Mouse (Mus musculus) forebrain, embryonic 13.5 days (tissue): ENCODE data around the gene Hist1h2bf. TPM values are rescaled to one million over a fixed set of nuclear protein-coding genes. Genes with fewer than 3 reads are reported as not detected.
"Not testable (repeated sequence)": the region's sequence is repeated elsewhere in the genome, so short reads cannot be mapped to it uniquely, and the experiment has no call there.

ENCODE experiments used
- ATAC-seq: fragments of 200-750 bp; cut with Nextera tagmentation; 2 replicates; pipeline ENCODE4 v1.8.0; 2017
- H3K27ac ChIP-seq: fragments of 300-500 bp; sonication (generic); 2 replicates; pipeline ENCODE4 v1.5.1; 2015; ENCODE audit warnings: inconsistent platforms, mild to moderate bottlenecking, moderate library complexity
- H3K27me3 ChIP-seq: fragments of 300-500 bp; sonication (generic); 2 replicates; pipeline ENCODE4 v1.6.1; 2015; ENCODE audit warnings: mild to moderate bottlenecking, inconsistent platforms
- H3K36me3 ChIP-seq: fragments of 300-500 bp; sonication (generic); 2 replicates; pipeline ENCODE4 v1.6.1; 2015; ENCODE audit warnings: mild to moderate bottlenecking, inconsistent platforms; ENCODE audit not compliant: poor library complexity, severe bottlenecking
- H3K4me1 ChIP-seq: fragments of 300-500 bp; sonication (generic); 2 replicates; pipeline ENCODE4 v1.6.1; 2015; ENCODE audit warnings: inconsistent platforms
- H3K4me2 ChIP-seq: fragments of 300-500 bp; sonication (generic); 2 replicates; pipeline ENCODE4 v1.6.1; 2015; ENCODE audit warnings: inconsistent platforms, mild to moderate bottlenecking, moderate library complexity
- H3K4me3 ChIP-seq: fragments of 300-500 bp; sonication (generic); 2 replicates; pipeline ENCODE4 v1.5.1; 2015; ENCODE audit warnings: mild to moderate bottlenecking, inconsistent platforms
- H3K9ac ChIP-seq: fragments of 300-500 bp; sonication (generic); 2 replicates; pipeline ENCODE4 v1.6.1; 2015; ENCODE audit warnings: mild to moderate bottlenecking, inconsistent platforms
- H3K9me3 ChIP-seq: fragments of 300-500 bp; sonication (generic); replicated peaks from 2 replicates; pipeline ENCODE4 v1.6.1; 2016; ENCODE audit warnings: inconsistent platforms
- WGBS: fragments of 180-500 bp; shearing (Covaris S2); methylation state at CpG from one replicate; pipeline ENCODE4 v1.1.7; 2015; 5-methylcytosine and 5-hydroxymethylcytosine counted together
- polyA plus RNA-seq: library from polyadenylated mRNA; unstranded; fragments of >200 nt; fragmentation: Nextera tagmentation; extraction: Ambion mirVana; gene quantifications from 2 replicates; pipeline ENCODE4 v1.2.1, GENCODE M21; 2015

Gene Hist1h2bf
- polyA plus RNA-seq, 1 experiment from 2014 or later, result 11.2 TPM

GRCm38 (mm10) chr13:23585442-23586098 is 11.6 kb upstream of the Hist1h2bf start:
- not testable (repeated sequence) for H3K9me3 ChIP-seq, H3K27me3 ChIP-seq, H3K36me3 ChIP-seq
- H3K4me3 ChIP-seq, result peak overlapping the region; percentile 50
- peak overlapping the region; percentile 99 for H3K27ac ChIP-seq
- 0% methylated on average over 34 of the region's 36 CpGs for WGBS
- peak overlapping the region; percentile 76 for H3K4me2 ChIP-seq
- peak overlapping the region; percentile 85 for H3K9ac ChIP-seq
- H3K4me1 ChIP-seq, result peaks cover 40% of the 10 kb centered on the region
- ATAC-seq, result peak; percentile 90

GRCm38 (mm10) chr13:23585029-23585441 is 11.0 kb upstream of the Hist1h2bf start:
- ATAC-seq, result 0 out of 2 replicates have a peak, but pooled peaks have one; percentile 11
- H3K4me3 ChIP-seq, result peak overlapping the region; percentile 50
- WGBS, result under 1% methylated on average over 21 of the region's 21 CpGs

GRCm38 (mm10) chr13:23584331-23584730 is 10.3 kb upstream of the Hist1h2bf start:
- Histone ChIP-seq H3K27ac (peak overlapping the region; percentile 99), H3K9me3 (no peaks in the 10 kb centered on the region), H3K36me3 (no peaks in the 10 kb centered on the region), H3K4me2 (peak overlapping the region; percentile 76), H3K4me3 (peak overlapping the region; percentile 50), H3K4me1 (peaks cover 40% of the 10 kb centered on the region), H3K9ac (peak overlapping the region; percentile 85), H3K27me3 (no peaks in the 10 kb centered on the region)
- ATAC-seq, result no peak

More at GRCm38 (mm10) chr13:23585029-23585441, 11.0 kb upstream of the Hist1h2bf start:
- no peaks in the 10 kb centered on the region for H3K36me3 ChIP-seq
- H3K27ac ChIP-seq, result peak overlapping the region; percentile 99
- peak overlapping the region; percentile 76 for H3K4me2 ChIP-seq
- H3K9me3 ChIP-seq, result no peaks in the 10 kb centered on the region
- peak overlapping the region; percentile 85 for H3K9ac ChIP-seq
- no peaks in the 10 kb centered on the region for H3K27me3 ChIP-seq
- peaks cover 40% of the 10 kb centered on the region for H3K4me1 ChIP-seq

DNA sequence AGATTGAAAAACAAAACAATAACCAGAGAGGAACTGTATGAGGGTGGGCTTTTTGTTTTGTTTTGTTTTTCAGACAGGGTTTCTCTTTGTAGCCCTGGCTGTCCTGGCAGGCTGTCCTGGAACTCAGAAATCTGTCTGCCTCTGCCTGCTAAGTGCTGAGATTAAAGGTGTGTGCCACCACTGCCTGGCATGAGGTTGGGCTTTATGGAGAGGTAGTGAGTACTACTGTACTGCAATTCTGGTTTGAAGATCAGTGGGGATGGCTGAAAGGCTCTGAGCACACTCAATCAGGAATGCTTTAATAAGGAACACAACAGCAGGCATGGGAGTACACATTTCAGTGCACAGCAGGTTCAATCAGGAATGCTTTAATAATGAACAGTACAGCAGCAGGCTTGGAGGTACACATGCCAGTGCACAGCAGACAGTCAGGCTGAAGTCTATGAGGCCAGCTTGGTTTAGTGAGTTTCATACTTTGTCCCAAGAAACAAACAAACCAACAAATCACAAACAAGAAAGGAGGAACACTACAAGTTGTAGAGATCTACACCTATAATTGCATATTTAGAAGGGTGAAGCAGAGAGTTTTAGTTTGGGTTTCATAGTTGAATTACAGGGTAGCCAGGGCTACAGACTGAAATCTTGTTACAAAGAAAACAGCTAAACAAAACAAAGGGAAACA is 9.5 kb upstream of the Hist1h2bf start:
- H3K4me3 ChIP-seq, result no peak overlapping the region
- H3K36me3 ChIP-seq, result no peaks in the 10 kb centered on the region
- peak overlapping the region; percentile 31; the same call in 1 of the 2 replicates for H3K9ac ChIP-seq
- H3K27ac ChIP-seq, result peak overlapping the region; percentile 99
- H3K27me3 ChIP-seq, result no peaks in the 10 kb centered on the region
- no peaks in the 10 kb centered on the region for H3K9me3 ChIP-seq
- H3K4me2 ChIP-seq, result peak overlapping the region; percentile 89
- peaks cover 40% of the 10 kb centered on the region for H3K4me1 ChIP-seq
- ATAC-seq, result no peak

- Histone ChIP-seq H3K4me1 (peaks cover 41% of the 10 kb centered on the region), H3K4me2 (peak overlapping the region; percentile 89), H3K27me3 (no peaks in the 10 kb centered on the region), H3K36me3 (no peaks in the 10 kb centered on the region), H3K9me3 (no peaks in the 10 kb centered on the region), H3K9ac (peak overlapping the region; percentile 86), H3K27ac (peak overlapping the region; percentile 99), H3K4me3 (peak overlapping the region; percentile 54)
- ATAC-seq, result no peak
- WGBS, result 4% methylated on average over 6 of the region's 6 CpGs
Measured at GRCm38 (mm10) chr13:23582219-23583056, 8.4 kb upstream of the Hist1h2bf start.

- Histone ChIP-seq H3K4me2 (peak within 1 kb of the TSS; percentile 89), H3K27ac (peak within 1 kb of the TSS; percentile 99), H3K9ac (peak within 1 kb of the TSS; percentile 86), H3K27me3 (no peaks in the 10 kb centered on the region), H3K36me3 (no peaks in the 10 kb centered on the region), H3K4me3 (peak within 1 kb of the TSS; percentile 54), H3K4me1 (peaks cover 43% of the 10 kb centered on the region), H3K9me3 (no peaks in the 10 kb centered on the region)
- peak; percentile 91 for ATAC-seq
- WGBS, result under 1% methylated on average over 43 of the region's 43 CpGs
Measured at GRCm38 (mm10) chr13:23581408-23582218, 7.6 kb upstream of the Hist1h2bf start, which contains the start of gene Hist1h4d. Hist1h4d (plus strand) TSS chr13:23581598.

DNA sequence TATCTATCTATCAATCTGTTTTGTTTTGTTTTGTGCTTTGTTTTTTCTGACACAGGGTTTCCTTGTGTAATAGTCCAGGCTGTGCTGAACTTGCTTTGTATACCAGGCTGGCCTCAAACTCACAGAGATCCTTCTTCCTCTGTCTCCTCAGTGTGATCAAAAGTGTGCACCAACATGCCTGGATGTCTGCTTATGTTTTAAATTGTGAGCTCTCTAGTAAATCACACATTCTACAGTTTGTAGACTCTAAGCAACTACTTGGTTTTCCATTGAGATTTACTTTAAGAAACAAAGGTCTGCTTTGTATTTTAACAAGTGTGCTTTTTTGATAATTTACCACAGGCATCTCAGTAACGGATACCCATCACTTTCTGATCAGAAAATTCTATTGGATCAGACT is 3.8 kb upstream of the Hist1h2bf start:
- H3K4me2 ChIP-seq, result no peak overlapping the region
- no peaks in the 10 kb centered on the region for H3K36me3 ChIP-seq
- no peak for ATAC-seq
- H3K9me3 ChIP-seq, result no peaks in the 10 kb centered on the region
- H3K27me3 ChIP-seq, result no peaks in the 10 kb centered on the region
- H3K27ac ChIP-seq, result peak overlapping the region; percentile 25; the same call in 1 of the 2 replicates
- H3K4me3 ChIP-seq, result no peak overlapping the region
- 88% methylated on average over 1 of the region's 1 CpGs for WGBS
- no peak overlapping the region for H3K9ac ChIP-seq
- peaks cover 35% of the 10 kb centered on the region for H3K4me1 ChIP-seq

DNA sequence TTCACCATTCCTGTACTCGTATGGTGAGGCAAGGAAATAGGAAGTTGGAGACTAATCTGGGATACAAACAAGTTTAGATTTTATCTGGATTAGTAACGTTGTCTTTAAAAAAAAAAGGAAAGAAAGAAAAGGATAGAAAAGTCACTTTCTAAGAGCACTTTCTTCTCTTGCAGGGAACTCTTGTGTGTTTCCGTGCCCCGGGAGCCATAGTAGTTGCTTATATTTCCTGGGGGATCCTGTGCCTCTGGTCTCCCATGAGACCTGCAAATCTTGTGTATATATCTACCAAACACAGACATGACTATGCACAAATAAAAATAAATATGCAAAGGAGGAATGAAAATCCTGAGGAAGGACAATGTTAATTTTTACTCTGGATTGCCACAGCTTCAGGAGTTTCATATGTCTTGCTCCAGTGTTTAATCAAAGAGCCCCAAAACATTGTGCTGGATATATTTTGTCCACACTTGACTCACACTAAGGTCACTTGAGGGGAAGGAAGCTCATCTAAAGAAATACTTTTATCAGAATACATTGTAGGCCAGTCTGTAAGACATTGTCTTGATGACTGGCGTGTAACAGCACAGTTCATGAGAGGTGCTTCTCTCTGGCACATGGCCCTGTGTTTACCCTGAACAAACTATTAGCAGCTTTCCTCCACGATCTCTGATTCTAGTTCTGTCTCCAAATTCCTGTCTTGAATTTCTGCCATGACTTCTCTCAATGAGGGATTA is 3.1 kb upstream of the Hist1h2bf start:
- H3K4me3 ChIP-seq, result peak overlapping the region; percentile 48
- no peaks in the 10 kb centered on the region for H3K9me3 ChIP-seq
- ATAC-seq, result no peak
- peak overlapping the region; percentile 82 for H3K9ac ChIP-seq
- no peaks in the 10 kb centered on the region for H3K27me3 ChIP-seq
- 41% methylated on average over 6 of the region's 6 CpGs for WGBS
- peak overlapping the region; percentile 91 for H3K27ac ChIP-seq
- H3K4me2 ChIP-seq, result peak overlapping the region; percentile 74
- peaks cover 35% of the 10 kb centered on the region for H3K4me1 ChIP-seq
- H3K36me3 ChIP-seq, result no peaks in the 10 kb centered on the region

GRCm38 (mm10) chr13:23576351-23576881 is 2.4 kb upstream of the Hist1h2bf start:
- Histone ChIP-seq H3K27ac (peak overlapping the region; percentile 91), H3K27me3 (no peaks in the 10 kb centered on the region), H3K36me3 (no peaks in the 10 kb centered on the region), H3K4me3 (peak overlapping the region; percentile 48), H3K9ac (peak overlapping the region; percentile 82), H3K9me3 (no peaks in the 10 kb centered on the region), H3K4me2 (peak overlapping the region; percentile 74), H3K4me1 (peaks cover 32% of the 10 kb centered on the region)
- WGBS, result 2% methylated on average over 7 of the region's 7 CpGs
- ATAC-seq, result no peak

DNA sequence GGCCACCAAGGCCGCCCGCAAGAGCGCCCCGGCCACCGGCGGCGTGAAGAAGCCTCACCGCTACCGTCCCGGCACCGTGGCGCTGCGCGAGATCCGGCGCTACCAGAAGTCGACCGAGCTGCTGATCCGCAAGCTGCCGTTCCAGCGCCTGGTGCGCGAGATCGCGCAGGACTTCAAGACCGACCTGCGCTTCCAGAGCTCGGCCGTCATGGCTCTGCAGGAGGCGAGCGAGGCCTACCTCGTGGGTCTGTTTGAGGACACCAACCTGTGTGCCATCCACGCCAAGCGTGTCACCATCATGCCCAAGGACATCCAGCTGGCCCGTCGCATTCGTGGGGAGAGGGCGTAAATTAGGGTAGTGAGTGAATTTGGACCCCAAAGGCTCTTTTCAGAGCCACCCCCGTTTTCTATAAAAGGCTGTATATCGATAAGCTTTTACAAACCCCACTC is 1.9 kb upstream of the Hist1h2bf start:
- Histone ChIP-seq H3K4me3 (peak overlapping the region; percentile 48), H3K9ac (peak overlapping the region; percentile 82), H3K4me2 (peak overlapping the region; percentile 74), H3K4me1 (peaks cover 32% of the 10 kb centered on the region), H3K27ac (peak overlapping the region; percentile 91)
- 0% methylated on average over 9 of the region's 40 CpGs for WGBS
- H3K9me3 ChIP-seq, ATAC-seq, H3K27me3 ChIP-seq, H3K36me3 ChIP-seq: not testable (repeated sequence)
